Mouse (Mus musculus): ENCODE data around the gene Obscn. TPM values are rescaled to one million over a fixed set of nuclear protein-coding genes. Genes with fewer than 3 reads are reported as not detected.

The Obscn gene
- 0.43 and 0.52 TPM in 2 replicates for polyA plus RNA-seq (2012; rRNA removed)

DNA sequence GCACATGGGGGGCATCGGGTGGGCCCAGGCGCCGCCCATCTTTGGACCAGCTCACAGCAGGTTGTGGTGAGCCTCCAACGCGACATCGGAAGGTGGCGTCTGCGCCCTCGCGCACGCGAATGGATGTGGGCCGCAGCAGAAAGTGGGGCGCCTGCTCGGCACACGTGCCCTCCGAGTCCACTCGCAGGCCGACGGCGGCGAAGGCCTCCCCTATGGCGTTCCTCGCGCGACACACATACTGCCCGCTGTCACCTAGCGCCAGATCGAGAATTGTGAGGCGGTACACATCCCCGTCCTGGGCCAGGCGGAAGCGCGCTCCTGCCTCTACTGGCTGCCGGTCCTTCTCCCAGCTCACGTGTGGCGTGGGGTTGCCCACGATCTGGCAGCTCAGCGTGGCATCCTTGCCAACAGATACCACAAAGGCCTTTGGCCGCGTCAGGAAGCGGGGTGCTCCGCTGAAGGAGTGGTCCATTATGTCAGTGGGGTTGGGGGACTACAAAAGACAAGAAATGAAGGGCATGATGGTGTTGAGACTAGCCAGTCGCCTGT lies at the start of gene Obscn:
Gene Obscn, minus strand, starts transcription at position 499 of the 549 bp plus-strand sequence.
- H3K4me1 ChIP-seq (ENCODE audit: control insufficient read depth, insufficient read depth, low read length) = peaks cover 2% of the 10 kb centered on the region; the same call in 1 of the 2 replicates
- H3K27me3 ChIP-seq (ENCODE audit: control insufficient read depth, insufficient read depth, low read length) = no peaks in the 10 kb centered on the region; the same call in 1 of the 2 replicates
- no peak within 1 kb of the TSS for H3K27ac ChIP-seq (ENCODE audit: insufficient read depth, low read length)
- no peak for TF ChIP-seq POLR2A (IDR thresholded peaks at IDR 0.05; ENCODE audit: borderline replicate concordance, insufficient read depth, low read length)
- no peak for TF ChIP-seq CTCF (IDR thresholded peaks at IDR 0.05; ENCODE audit: borderline replicate concordance, insufficient read depth, low read depth, low read length)
- no peak within 1 kb of the TSS for H3K4me3 ChIP-seq (replicated peaks; ENCODE audit: insufficient read depth, low read depth, low read length)
- 13% methylated on average over 44 of the region's 44 CpGs for WGBS
- DNase-seq = no peak

DNA sequence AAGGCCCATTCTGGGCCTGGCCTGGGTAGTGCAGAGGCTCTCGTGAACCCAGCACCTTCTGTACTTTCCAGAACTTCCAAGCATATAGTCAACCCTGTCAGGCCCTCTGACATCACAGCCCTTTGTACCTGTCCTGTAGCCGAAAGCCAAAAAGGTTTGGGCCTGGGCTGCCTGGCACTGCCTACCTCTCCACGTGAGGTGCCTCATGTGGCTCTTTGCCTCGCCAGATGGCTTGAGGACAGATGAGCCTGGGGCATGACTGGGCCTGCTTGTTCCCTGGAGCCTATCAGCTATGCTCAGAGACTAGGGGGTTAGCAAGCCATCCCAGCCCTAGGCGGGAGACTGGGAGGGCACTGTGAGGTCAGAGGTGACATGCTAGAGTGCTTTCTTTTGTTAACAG lies 49.3 kb upstream of the Obscn start:
- Histone ChIP-seq H3K4me1 (ENCODE audit: control insufficient read depth, insufficient read depth, low read length) (peaks cover 27% of the 10 kb centered on the region), H3K27ac (ENCODE audit: insufficient read depth, low read length) (no peak overlapping the region), H3K27me3 (ENCODE audit: control insufficient read depth, insufficient read depth, low read length) (no peaks in the 10 kb centered on the region), H3K4me3 (replicated peaks; ENCODE audit: insufficient read depth, low read depth, low read length) (no peak overlapping the region)
- peak in 1 of 2 experiments; percentile 20 for DNase-seq
- 40% methylated on average over 5 of the region's 5 CpGs for WGBS
- no peak for TF ChIP-seq CTCF (IDR thresholded peaks at IDR 0.05; ENCODE audit: borderline replicate concordance, insufficient read depth, low read depth, low read length)
- no peak for TF ChIP-seq POLR2A (IDR thresholded peaks at IDR 0.05; ENCODE audit: borderline replicate concordance, insufficient read depth, low read length)

DNA sequence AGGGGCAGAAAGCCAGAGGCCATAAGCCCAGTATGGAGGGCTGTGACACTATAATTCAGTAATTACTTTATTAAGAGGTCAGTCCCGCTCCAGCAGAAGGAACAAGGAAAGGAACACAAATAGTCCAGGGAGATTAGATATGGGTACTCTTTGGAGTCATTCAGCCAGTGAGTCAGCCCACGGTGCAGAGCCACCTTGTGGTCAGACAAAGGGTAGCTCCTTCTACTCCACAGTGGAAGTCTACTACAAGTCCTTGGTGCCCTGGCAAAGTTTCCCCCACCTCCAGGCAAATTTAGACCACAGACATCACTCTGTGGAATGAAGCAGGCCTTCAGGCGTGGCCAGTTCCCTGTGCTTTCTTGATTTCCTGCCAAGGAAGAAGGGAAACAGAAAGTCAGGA lies 47.6 kb upstream of the Obscn start:
- 14% methylated on average over 3 of the region's 3 CpGs for WGBS
- DNase-seq = peak; percentile 56 to 58
- H3K27ac ChIP-seq (ENCODE audit: insufficient read depth, low read length) = peak overlapping the region; percentile 72

DNA sequence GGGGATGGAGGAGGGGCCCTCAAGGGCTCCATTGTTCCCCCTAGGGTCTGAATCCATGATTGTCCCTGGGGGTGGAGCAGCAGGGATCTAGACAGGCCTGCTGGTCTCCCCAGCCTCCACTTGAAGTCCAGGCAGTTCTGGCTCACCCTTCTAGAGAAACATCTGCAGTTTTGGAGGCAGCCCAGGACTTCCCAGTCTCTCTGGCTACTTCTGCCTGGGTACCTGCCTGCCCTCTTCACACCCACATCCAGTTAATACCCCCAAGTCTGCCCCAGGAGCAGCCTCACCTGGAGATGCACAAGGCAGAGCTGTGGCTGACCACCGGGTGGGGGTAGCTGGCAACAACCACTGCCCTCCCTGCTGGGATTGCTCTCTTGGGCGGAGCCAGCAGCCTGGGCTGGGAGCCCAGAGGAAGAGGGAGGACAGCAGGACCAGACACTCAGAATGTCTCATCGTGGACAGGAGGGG lies 46.7 kb upstream of the Obscn start, which contains the start of gene Gjc2:
Gene Gjc2, minus strand, starts transcription at position 350 of the 468 bp plus-strand sequence.
- TF ChIP-seq CTCF (IDR thresholded peaks at IDR 0.05; ENCODE audit: borderline replicate concordance, insufficient read depth, low read depth, low read length) (no peak), POLR2A (IDR thresholded peaks at IDR 0.05; ENCODE audit: borderline replicate concordance, insufficient read depth, low read length) (no peak)

More for the DNA sequence above, 47.6 kb upstream of the Obscn start:
- no peak for TF ChIP-seq POLR2A (IDR thresholded peaks at IDR 0.05; ENCODE audit: borderline replicate concordance, insufficient read depth, low read length)
- TF ChIP-seq CTCF (IDR thresholded peaks at IDR 0.05; ENCODE audit: borderline replicate concordance, insufficient read depth, low read depth, low read length) = peak; percentile 81
- H3K27me3 ChIP-seq (ENCODE audit: control insufficient read depth, insufficient read depth, low read length) = no peaks in the 10 kb centered on the region
- peaks cover 16% of the 10 kb centered on the region for H3K4me1 ChIP-seq (ENCODE audit: control insufficient read depth, insufficient read depth, low read length)
- H3K4me3 ChIP-seq (replicated peaks; ENCODE audit: insufficient read depth, low read depth, low read length) = no peak overlapping the region

DNA sequence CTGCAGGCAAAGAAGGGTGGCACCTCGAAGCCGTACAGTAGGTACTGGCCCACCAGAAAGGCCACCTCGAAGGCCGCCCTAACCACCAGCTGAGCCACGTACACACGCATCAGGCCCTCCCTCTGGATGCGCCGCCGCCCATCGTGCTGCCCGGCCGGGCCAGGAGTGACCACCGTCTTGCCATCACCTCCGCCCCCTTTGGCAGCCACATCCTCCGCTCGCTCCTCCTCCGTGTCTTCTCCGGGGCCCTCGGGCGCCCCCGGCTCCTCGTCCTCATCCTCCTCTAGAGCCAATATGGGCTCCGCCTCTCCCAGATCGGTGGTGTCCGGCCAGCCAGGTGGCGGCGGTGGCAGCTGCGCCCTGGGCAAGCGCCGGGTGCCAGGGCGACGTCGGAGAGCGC lies 40.7 kb upstream of the Obscn start:
- H3K4me3 ChIP-seq (replicated peaks; ENCODE audit: insufficient read depth, low read depth, low read length) = no peak overlapping the region
- 5% methylated on average over 34 of the region's 34 CpGs for WGBS
- no peak for DNase-seq
- no peaks in the 10 kb centered on the region for H3K4me1 ChIP-seq (ENCODE audit: control insufficient read depth, insufficient read depth, low read length)
- H3K27ac ChIP-seq (ENCODE audit: insufficient read depth, low read length) = no peak overlapping the region
- TF ChIP-seq CTCF (IDR thresholded peaks at IDR 0.05; ENCODE audit: borderline replicate concordance, insufficient read depth, low read depth, low read length) = no peak
- TF ChIP-seq POLR2A (IDR thresholded peaks at IDR 0.05; ENCODE audit: borderline replicate concordance, insufficient read depth, low read length) = no peak
- H3K27me3 ChIP-seq (ENCODE audit: control insufficient read depth, insufficient read depth, low read length) = no peaks in the 10 kb centered on the region; the same call in 1 of the 2 replicates

More for the DNA sequence above, 46.7 kb upstream of the Obscn start, which contains the start of gene Gjc2:
- DNase-seq = peak; percentile 50 to 57
- Histone ChIP-seq H3K27ac (ENCODE audit: insufficient read depth, low read length) (peak within 1 kb of the TSS; percentile 72), H3K27me3 (ENCODE audit: control insufficient read depth, insufficient read depth, low read length) (no peaks in the 10 kb centered on the region), H3K4me3 (replicated peaks; ENCODE audit: insufficient read depth, low read depth, low read length) (no peak within 1 kb of the TSS), H3K4me1 (ENCODE audit: control insufficient read depth, insufficient read depth, low read length) (peaks cover 13% of the 10 kb centered on the region)
- 2% methylated on average over 3 of the region's 3 CpGs for WGBS

DNA sequence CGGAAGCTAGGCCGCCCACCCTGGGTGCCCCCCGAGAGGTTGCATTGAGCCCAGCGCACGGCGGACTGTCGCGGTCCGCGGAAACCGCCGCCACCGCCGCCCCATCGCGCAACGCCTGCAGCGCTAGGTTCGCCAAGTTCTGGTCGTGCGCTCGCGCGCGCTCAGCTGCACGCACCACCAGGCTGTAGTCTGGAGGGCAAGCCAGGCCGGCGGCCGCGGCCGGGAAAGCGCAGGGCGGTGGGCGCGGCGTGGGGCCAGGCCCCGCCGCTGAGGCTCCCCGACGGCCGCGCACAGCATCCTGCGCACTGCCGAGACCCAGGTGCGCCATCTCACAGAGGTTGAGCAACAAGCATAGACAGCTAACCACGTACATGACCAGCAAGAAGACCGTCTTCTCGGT lies 40.3 kb upstream of the Obscn start:
- 1% methylated on average over 48 of the region's 48 CpGs for WGBS
- H3K4me1 ChIP-seq (ENCODE audit: control insufficient read depth, insufficient read depth, low read length) = no peaks in the 10 kb centered on the region
- no peak for DNase-seq
- no peak for TF ChIP-seq CTCF (IDR thresholded peaks at IDR 0.05; ENCODE audit: borderline replicate concordance, insufficient read depth, low read depth, low read length)
- TF ChIP-seq POLR2A (IDR thresholded peaks at IDR 0.05; ENCODE audit: borderline replicate concordance, insufficient read depth, low read length) = no peak
- no peak overlapping the region for H3K4me3 ChIP-seq (replicated peaks; ENCODE audit: insufficient read depth, low read depth, low read length)
- H3K27ac ChIP-seq (ENCODE audit: insufficient read depth, low read length) = no peak overlapping the region
- H3K27me3 ChIP-seq (ENCODE audit: control insufficient read depth, insufficient read depth, low read length) = no peaks in the 10 kb centered on the region; the same call in 1 of the 2 replicates

DNA sequence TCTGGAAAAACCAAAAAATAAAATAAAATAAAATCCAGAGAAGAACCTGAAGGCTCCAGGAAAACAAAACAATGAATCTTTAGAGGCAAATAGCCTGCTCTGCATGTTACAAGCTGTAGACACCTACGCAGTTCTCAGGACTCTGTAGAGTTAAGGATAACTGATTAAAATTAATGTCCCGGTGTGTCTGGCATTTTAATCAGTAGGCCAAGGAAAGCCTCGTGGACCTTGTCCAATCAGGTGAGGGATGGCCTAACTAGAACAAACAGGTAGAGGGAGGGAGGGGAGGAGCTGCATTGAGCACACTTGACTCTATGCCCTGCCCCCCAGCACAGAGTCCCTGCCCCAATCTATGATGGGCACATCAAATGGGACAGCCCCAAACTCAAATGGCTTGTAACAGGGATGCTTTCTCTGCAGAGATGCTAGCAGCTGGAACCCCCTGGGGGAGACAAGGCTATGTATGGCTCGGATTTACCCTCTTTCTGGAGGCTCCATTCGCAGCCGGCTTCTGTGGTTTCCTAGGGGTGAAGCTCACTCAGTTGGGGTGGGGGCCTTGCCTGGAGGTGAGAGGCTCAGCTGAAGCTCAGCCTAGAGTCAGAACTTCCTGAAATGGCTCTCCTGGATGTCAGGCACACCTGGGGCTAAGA lies 38.1 kb upstream of the Obscn start:
- Histone ChIP-seq H3K27me3 (ENCODE audit: control insufficient read depth, insufficient read depth, low read length) (no peaks in the 10 kb centered on the region; the same call in 1 of the 2 replicates), H3K27ac (ENCODE audit: insufficient read depth, low read length) (no peak overlapping the region), H3K4me1 (ENCODE audit: control insufficient read depth, insufficient read depth, low read length) (no peaks in the 10 kb centered on the region), H3K4me3 (replicated peaks; ENCODE audit: insufficient read depth, low read depth, low read length) (no peak overlapping the region)
- 58% methylated on average over 6 of the region's 6 CpGs for WGBS
- TF ChIP-seq CTCF (IDR thresholded peaks at IDR 0.05; ENCODE audit: borderline replicate concordance, insufficient read depth, low read depth, low read length) (no peak), POLR2A (IDR thresholded peaks at IDR 0.05; ENCODE audit: borderline replicate concordance, insufficient read depth, low read length) (no peak)
- DNase-seq = no peak

DNA sequence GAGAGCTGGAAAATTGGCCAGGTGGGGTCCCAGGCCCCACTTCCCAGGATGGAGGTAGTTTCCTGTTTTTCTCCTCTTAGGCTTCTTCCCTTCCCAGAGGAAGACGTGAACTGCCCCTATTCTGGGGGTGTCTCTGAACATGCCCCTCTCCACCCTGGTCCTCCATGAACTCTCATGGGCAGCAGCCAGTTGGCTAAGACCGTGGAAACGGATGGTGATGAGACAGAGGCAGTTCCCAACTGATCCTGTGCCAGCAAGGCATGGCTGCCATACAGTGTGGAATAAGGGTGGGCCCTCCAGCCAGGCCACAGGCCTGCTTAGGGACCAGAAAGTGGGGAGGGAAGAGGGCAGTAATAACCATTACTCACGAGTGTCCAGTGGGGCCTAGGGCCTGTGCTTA lies 34.3 kb upstream of the Obscn start:
- TF ChIP-seq POLR2A (IDR thresholded peaks at IDR 0.05; ENCODE audit: borderline replicate concordance, insufficient read depth, low read length) (no peak), CTCF (IDR thresholded peaks at IDR 0.05; ENCODE audit: borderline replicate concordance, insufficient read depth, low read depth, low read length) (no peak)
- Histone ChIP-seq H3K27ac (ENCODE audit: insufficient read depth, low read length) (no peak overlapping the region), H3K4me1 (ENCODE audit: control insufficient read depth, insufficient read depth, low read length) (no peaks in the 10 kb centered on the region), H3K4me3 (replicated peaks; ENCODE audit: insufficient read depth, low read depth, low read length) (no peak overlapping the region), H3K27me3 (ENCODE audit: control insufficient read depth, insufficient read depth, low read length) (no peaks in the 10 kb centered on the region)
- WGBS = 32% methylated on average over 4 of the region's 4 CpGs
- no peak for DNase-seq
